Mouse (Mus musculus): Measurements from ENCODE around the gene Med28. TPM values are rescaled to one million over a fixed set of nuclear protein-coding genes. Genes with fewer than 3 reads are reported as not detected.

The Med28 gene
- polyA plus RNA-seq, 1 experiment from 2014 or later = 193 TPM

DNA sequence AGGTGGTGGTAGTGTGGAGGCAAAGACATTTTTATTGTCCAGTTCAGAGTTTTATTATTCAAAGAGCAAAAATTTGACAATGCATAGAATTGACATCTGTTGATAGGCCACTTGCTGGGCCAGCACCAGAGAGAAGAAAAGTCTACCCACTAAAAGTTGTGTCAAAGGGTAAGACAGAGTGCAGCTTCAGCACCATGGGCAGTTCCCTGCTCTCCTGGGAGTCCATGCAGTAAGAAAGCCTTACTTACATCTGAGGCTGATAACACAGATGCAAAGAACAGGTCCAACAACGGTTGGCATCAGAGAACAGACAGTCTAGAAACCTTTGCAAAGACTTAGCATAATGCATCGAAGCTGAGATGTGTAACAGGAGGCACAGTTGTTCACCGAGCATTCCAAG is 9.7 kb downstream of the Med28 start:
- Histone ChIP-seq H3K27me3 (ENCODE audit: control insufficient read depth, insufficient read depth, low read length) (no peaks in the 10 kb centered on the region), H3K9me3 (ENCODE audit: control insufficient read depth, low read length) (no peaks in the 10 kb centered on the region), H3K9ac (ENCODE audit: low read length) (no peak overlapping the region), H3K4me3 (ENCODE audit: control insufficient read depth in 1 of 2, insufficient read depth in 1 of 2, low read depth in 1 of 2, low read length in 2 of 2) (no peak overlapping the region), H3K4me1 (ENCODE audit: control insufficient read depth in 2 of 2, insufficient read depth in 2 of 2, low read length in 2 of 2) (peaks cover 0 to under 1% of the 10 kb centered on the region in 2 experiments; a peak in 1 of 4 replicates), H3K36me3 (ENCODE audit: control insufficient read depth, insufficient read depth, low read length) (peaks cover 60% of the 10 kb centered on the region), H3K27ac (replicated peaks in 1 of 2; ENCODE audit: control insufficient read depth in 1 of 2, insufficient read depth in 1 of 2, low read depth in 2 of 2, low read length in 2 of 2) (no peak overlapping the region), H3K4me2 (ENCODE audit: low read length) (no peak overlapping the region)
- 83% methylated on average over 3 of the region's 3 CpGs for WGBS
- ATAC-seq (ENCODE audit: insufficient number of reproducible peaks, insufficient read depth, low FRiP score, low read depth) = no peak

DNA sequence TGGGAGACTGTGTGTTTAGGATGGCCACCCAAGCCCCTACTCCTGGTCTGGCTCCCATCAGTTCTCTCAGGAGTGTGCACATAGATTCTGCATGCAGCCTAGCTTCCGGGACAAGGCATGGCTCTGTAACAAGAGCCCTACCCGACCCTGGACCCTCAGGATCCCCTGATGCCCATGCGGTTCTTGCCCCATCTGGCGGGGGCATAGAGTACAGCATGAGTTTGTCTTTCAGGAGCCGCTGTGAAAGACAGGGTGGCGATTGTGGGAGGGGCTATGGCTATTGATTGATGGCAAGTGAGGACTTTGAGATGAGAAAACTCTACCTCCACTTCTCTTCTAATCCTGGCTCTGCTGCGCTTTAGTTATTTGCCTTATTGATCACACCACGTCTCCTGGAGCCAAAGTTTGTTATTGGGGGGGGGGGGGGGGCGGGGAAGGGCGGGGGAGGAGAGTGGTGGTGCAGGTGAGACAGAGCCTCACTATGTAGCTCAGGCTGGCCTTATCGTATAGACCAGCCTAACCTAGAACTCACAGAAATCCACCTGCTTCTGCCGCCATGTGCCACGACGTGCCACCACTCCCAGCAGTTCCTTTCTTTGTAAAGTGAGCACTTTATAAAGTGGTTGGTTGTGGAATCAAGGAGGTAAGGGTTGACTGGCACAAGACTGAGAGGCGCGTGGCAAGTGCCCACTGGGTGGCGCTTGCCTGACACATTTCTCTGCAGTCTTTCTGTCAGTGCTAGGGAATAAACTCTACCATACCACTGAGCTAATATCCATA is 14.5 kb downstream of the Med28 start:
- Histone ChIP-seq H3K27ac (replicated peaks in 1 of 2; ENCODE audit: control insufficient read depth in 1 of 2, insufficient read depth in 1 of 2, low read depth in 2 of 2, low read length in 2 of 2) (no peak overlapping the region), H3K4me1 (ENCODE audit: control insufficient read depth in 2 of 2, insufficient read depth in 2 of 2, low read length in 2 of 2) (peaks cover 0 to 2% of the 10 kb centered on the region in 2 experiments; a peak in 1 of 4 replicates), H3K4me2 (ENCODE audit: low read length) (0 out of 2 replicates have a peak overlapping the region, but pooled peaks have one; percentile 8), H3K9me3 (ENCODE audit: control insufficient read depth, low read length) (no peaks in the 10 kb centered on the region), H3K9ac (ENCODE audit: low read length) (no peak overlapping the region), H3K27me3 (ENCODE audit: control insufficient read depth, insufficient read depth, low read length) (no peaks in the 10 kb centered on the region), H3K4me3 (ENCODE audit: control insufficient read depth in 1 of 2, insufficient read depth in 1 of 2, low read depth in 1 of 2, low read length in 2 of 2) (no peak overlapping the region), H3K36me3 (ENCODE audit: control insufficient read depth, insufficient read depth, low read length) (peaks cover 15% of the 10 kb centered on the region)
- 4% methylated on average over 17 of the region's 17 CpGs for WGBS
- ATAC-seq (ENCODE audit: insufficient number of reproducible peaks, insufficient read depth, low FRiP score, low read depth) = no peak

DNA sequence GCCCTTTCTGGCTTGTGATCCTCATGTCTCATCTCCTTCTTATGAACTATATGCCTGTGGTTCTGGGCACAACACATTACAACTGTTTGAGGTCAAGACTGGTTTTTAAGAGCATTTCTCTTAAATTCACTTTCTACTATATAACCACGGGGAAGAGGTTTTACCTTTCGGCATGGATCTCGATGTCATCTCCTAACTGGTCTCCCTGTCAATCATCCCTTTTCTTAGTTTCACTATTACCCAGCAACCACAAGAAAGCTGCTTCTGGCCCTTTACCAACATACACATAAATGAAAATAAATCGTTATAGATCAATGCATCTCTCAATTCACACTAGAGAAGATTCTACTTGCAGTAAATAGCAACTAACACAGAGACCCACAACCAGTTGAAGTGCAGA is 15.1 kb downstream of the Med28 start:
- ATAC-seq (ENCODE audit: insufficient number of reproducible peaks, insufficient read depth, low FRiP score, low read depth) = no peak
- H3K36me3 ChIP-seq (ENCODE audit: control insufficient read depth, insufficient read depth, low read length) = peaks cover 8% of the 10 kb centered on the region
- H3K4me2 ChIP-seq (ENCODE audit: low read length) = no peak overlapping the region
- 65% methylated on average over 4 of the region's 4 CpGs for WGBS
- H3K4me3 ChIP-seq (ENCODE audit: control insufficient read depth in 1 of 2, insufficient read depth in 1 of 2, low read depth in 1 of 2, low read length in 2 of 2) = no peak overlapping the region
- peaks cover 0 to 2% of the 10 kb centered on the region in 2 experiments; a peak in 1 of 4 replicates for H3K4me1 ChIP-seq (ENCODE audit: control insufficient read depth in 2 of 2, insufficient read depth in 2 of 2, low read length in 2 of 2)
- no peaks in the 10 kb centered on the region for H3K27me3 ChIP-seq (ENCODE audit: control insufficient read depth, insufficient read depth, low read length)
- H3K9ac ChIP-seq (ENCODE audit: low read length) = no peak overlapping the region
- no peaks in the 10 kb centered on the region for H3K9me3 ChIP-seq (ENCODE audit: control insufficient read depth, low read length)
- H3K27ac ChIP-seq (replicated peaks in 1 of 2; ENCODE audit: control insufficient read depth in 1 of 2, insufficient read depth in 1 of 2, low read depth in 2 of 2, low read length in 2 of 2) = no peak overlapping the region

DNA sequence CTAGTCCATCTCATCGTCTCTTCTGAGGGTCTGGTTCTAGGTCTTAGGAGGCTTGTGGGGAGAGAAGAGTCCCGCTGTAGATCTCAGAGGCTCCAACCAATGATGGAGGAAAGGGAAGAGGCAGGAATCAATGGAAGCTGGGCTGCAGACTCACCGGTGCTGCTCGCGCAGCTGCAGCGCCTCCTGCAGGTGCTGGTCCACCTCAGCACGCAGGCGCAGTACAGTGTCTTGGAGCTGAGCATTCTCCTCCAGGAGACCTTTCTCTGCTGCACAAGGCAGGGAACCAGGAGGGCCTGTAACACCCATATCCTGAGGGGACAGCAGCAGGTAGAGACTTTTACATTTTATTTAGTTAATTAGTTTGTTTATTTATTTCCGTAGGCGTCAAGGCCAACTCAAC is 19.5 kb downstream of the Med28 start:
- H3K9me3 ChIP-seq (ENCODE audit: control insufficient read depth, low read length) = no peaks in the 10 kb centered on the region
- no peak overlapping the region for H3K4me2 ChIP-seq (ENCODE audit: low read length)
- 48% methylated on average over 10 of the region's 10 CpGs for WGBS
- no peaks in the 10 kb centered on the region for H3K27me3 ChIP-seq (ENCODE audit: control insufficient read depth, insufficient read depth, low read length)
- ATAC-seq (ENCODE audit: insufficient number of reproducible peaks, insufficient read depth, low FRiP score, low read depth) = no peak
- peaks cover 0 to 2% of the 10 kb centered on the region in 2 experiments; a peak in 1 of 4 replicates for H3K4me1 ChIP-seq (ENCODE audit: control insufficient read depth in 2 of 2, insufficient read depth in 2 of 2, low read length in 2 of 2)
- no peak overlapping the region for H3K4me3 ChIP-seq (ENCODE audit: control insufficient read depth in 1 of 2, insufficient read depth in 1 of 2, low read depth in 1 of 2, low read length in 2 of 2)
- no peak overlapping the region for H3K9ac ChIP-seq (ENCODE audit: low read length)
- no peak overlapping the region for H3K27ac ChIP-seq (replicated peaks in 1 of 2; ENCODE audit: control insufficient read depth in 1 of 2, insufficient read depth in 1 of 2, low read depth in 2 of 2, low read length in 2 of 2)
- H3K36me3 ChIP-seq (ENCODE audit: control insufficient read depth, insufficient read depth, low read length) = no peaks in the 10 kb centered on the region

DNA sequence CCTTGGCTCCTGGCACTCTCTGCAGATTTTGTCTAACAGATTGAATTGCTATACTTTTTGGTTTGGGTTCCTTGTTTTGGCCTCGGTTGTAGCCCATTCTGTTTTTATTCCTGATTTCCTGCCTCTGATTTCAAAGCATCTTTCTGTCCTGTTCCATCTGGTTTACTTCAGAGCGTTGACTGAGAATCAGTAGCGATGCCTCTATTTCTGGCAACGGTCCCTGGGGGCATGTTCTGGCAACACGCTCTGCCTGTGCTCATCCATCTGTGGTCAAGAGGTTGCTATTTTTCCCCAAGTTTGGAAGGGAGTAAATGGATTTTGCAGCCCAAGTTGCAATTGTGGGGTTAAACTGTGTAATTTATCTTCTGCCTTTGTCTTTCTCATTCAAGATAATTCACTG is 23.3 kb downstream of the Med28 start:
- no peaks in the 10 kb centered on the region for H3K4me1 ChIP-seq (ENCODE audit: control insufficient read depth in 2 of 2, insufficient read depth in 2 of 2, low read length in 2 of 2)
- no peaks in the 10 kb centered on the region for H3K27me3 ChIP-seq (ENCODE audit: control insufficient read depth, insufficient read depth, low read length)
- H3K36me3 ChIP-seq (ENCODE audit: control insufficient read depth, insufficient read depth, low read length) = no peaks in the 10 kb centered on the region
- H3K27ac ChIP-seq (replicated peaks in 1 of 2; ENCODE audit: control insufficient read depth in 1 of 2, insufficient read depth in 1 of 2, low read depth in 2 of 2, low read length in 2 of 2) = no peak overlapping the region
- 38% methylated on average over 5 of the region's 5 CpGs for WGBS
- no peak overlapping the region for H3K9ac ChIP-seq (ENCODE audit: low read length)
- no peak for ATAC-seq (ENCODE audit: insufficient number of reproducible peaks, insufficient read depth, low FRiP score, low read depth)
- no peaks in the 10 kb centered on the region for H3K9me3 ChIP-seq (ENCODE audit: control insufficient read depth, low read length)
- no peak overlapping the region for H3K4me3 ChIP-seq (ENCODE audit: control insufficient read depth in 1 of 2, insufficient read depth in 1 of 2, low read depth in 1 of 2, low read length in 2 of 2)
- H3K4me2 ChIP-seq (ENCODE audit: low read length) = no peak overlapping the region

DNA sequence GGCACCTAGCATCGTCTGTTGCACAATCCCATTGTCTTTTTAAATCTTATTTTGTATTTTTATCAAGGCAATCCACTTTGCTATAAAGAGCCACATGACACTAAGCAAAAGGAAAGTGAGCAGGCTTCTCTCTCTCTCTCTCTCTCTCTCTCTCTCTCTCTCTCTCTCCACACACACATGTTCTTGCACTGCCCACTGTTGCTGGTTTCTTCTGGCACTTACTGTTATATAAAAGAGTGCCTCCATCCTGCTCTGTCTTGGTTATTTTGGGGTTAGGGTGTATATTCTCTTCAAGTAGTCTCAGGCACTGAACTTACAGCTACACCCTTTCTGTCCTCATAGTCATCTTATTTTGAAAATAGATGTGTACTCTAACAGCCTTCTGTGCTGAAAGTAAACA is 29.6 kb downstream of the Med28 start:
- H3K4me3 ChIP-seq (ENCODE audit: control insufficient read depth in 1 of 2, insufficient read depth in 1 of 2, low read depth in 1 of 2, low read length in 2 of 2) = no peak overlapping the region
- H3K36me3 ChIP-seq (ENCODE audit: control insufficient read depth, insufficient read depth, low read length) = no peaks in the 10 kb centered on the region
- H3K4me1 ChIP-seq (ENCODE audit: control insufficient read depth in 2 of 2, insufficient read depth in 2 of 2, low read length in 2 of 2) = no peaks in the 10 kb centered on the region
- no peak for ATAC-seq (ENCODE audit: insufficient number of reproducible peaks, insufficient read depth, low FRiP score, low read depth)
- 76% methylated on average over 1 of the region's 1 CpGs for WGBS
- no peaks in the 10 kb centered on the region for H3K27me3 ChIP-seq (ENCODE audit: control insufficient read depth, insufficient read depth, low read length)
- H3K9me3 ChIP-seq (ENCODE audit: control insufficient read depth, low read length) = no peaks in the 10 kb centered on the region
- no peak overlapping the region for H3K27ac ChIP-seq (replicated peaks in 1 of 2; ENCODE audit: control insufficient read depth in 1 of 2, insufficient read depth in 1 of 2, low read depth in 2 of 2, low read length in 2 of 2)
- no peak overlapping the region for H3K4me2 ChIP-seq (ENCODE audit: low read length)
- no peak overlapping the region for H3K9ac ChIP-seq (ENCODE audit: low read length)

DNA sequence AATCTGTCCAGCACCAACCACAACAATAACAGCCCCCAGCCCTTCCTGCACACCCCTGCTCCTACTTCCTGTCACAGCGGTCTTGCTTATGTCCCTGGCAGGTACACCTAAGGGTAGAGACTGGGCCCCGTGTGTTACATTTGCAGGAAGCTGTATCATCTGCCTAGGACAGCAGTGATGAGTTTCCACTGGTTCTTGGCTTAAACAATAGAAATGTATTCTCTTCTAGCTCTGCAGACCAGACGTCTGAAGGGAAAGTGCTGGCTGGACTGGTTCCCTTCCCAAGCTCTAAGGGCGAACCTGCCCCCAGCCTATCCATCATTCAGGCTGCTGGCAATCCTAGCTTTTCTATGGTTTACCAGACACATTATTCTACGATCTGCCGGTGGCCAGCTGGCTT is 44.0 kb downstream of the Med28 start:
- no peak for ATAC-seq (ENCODE audit: insufficient number of reproducible peaks, insufficient read depth, low FRiP score, low read depth)
- Histone ChIP-seq H3K4me2 (ENCODE audit: low read length) (no peak overlapping the region), H3K9me3 (ENCODE audit: control insufficient read depth, low read length) (no peaks in the 10 kb centered on the region), H3K36me3 (ENCODE audit: control insufficient read depth, insufficient read depth, low read length) (no peaks in the 10 kb centered on the region), H3K27ac (replicated peaks in 1 of 2; ENCODE audit: control insufficient read depth in 1 of 2, insufficient read depth in 1 of 2, low read depth in 2 of 2, low read length in 2 of 2) (no peak overlapping the region), H3K4me3 (ENCODE audit: control insufficient read depth in 1 of 2, insufficient read depth in 1 of 2, low read depth in 1 of 2, low read length in 2 of 2) (no peak overlapping the region), H3K9ac (ENCODE audit: low read length) (no peak overlapping the region), H3K27me3 (ENCODE audit: control insufficient read depth, insufficient read depth, low read length) (no peaks in the 10 kb centered on the region), H3K4me1 (ENCODE audit: control insufficient read depth in 2 of 2, insufficient read depth in 2 of 2, low read length in 2 of 2) (no peaks in the 10 kb centered on the region)
- WGBS = 53% methylated on average over 6 of the region's 6 CpGs

DNA sequence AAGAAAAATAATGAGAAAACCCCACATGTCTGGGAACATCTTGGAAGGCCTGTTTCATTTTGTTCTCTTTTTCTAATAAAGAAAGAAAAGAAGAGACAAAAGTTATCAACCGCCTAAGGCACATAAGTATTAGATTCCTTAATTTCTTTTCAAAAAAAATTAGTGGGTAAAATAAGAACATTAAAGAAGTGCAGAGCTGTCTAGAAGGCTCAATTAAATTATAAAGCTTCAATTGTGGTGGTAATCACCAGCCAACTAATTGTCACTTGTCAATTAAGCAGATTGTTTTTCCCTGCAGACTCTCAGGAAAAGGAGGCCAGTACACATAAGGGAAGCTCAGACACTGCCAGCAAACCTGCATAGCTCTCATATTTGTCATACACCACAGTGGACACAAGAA is 45.8 kb downstream of the Med28 start:
- H3K27ac ChIP-seq (replicated peaks in 1 of 2; ENCODE audit: control insufficient read depth in 1 of 2, insufficient read depth in 1 of 2, low read depth in 2 of 2, low read length in 2 of 2) = no peak overlapping the region
- H3K9me3 ChIP-seq (ENCODE audit: control insufficient read depth, low read length) = no peaks in the 10 kb centered on the region
- no peak overlapping the region for H3K4me2 ChIP-seq (ENCODE audit: low read length)
- H3K27me3 ChIP-seq (ENCODE audit: control insufficient read depth, insufficient read depth, low read length) = no peaks in the 10 kb centered on the region
- H3K36me3 ChIP-seq (ENCODE audit: control insufficient read depth, insufficient read depth, low read length) = no peaks in the 10 kb centered on the region
- ATAC-seq (ENCODE audit: insufficient number of reproducible peaks, insufficient read depth, low FRiP score, low read depth) = no peak
- H3K9ac ChIP-seq (ENCODE audit: low read length) = no peak overlapping the region
- WGBS = 83% methylated on average over 1 of the region's 1 CpGs
- H3K4me3 ChIP-seq (ENCODE audit: control insufficient read depth in 1 of 2, insufficient read depth in 1 of 2, low read depth in 1 of 2, low read length in 2 of 2) = no peak overlapping the region
- H3K4me1 ChIP-seq (ENCODE audit: control insufficient read depth in 2 of 2, insufficient read depth in 2 of 2, low read length in 2 of 2) = no peaks in the 10 kb centered on the region
